Mouse (Mus musculus) heart, embryonic 15.5 days (tissue): ENCODE data around the gene Fyb2. TPM values are rescaled to one million over a fixed set of nuclear protein-coding genes. Genes with fewer than 3 reads are reported as not detected.
"Not testable (repeated sequence)": the region's sequence is repeated elsewhere in the genome, so short reads cannot be mapped to it uniquely, and the experiment has no call there.

ENCODE experiments used
- ATAC-seq: fragments of 200-750 bp; cut with Nextera tagmentation; replicated peaks from 2 replicates; pipeline ENCODE4 v1.8.0; 2017; ENCODE audit warnings: low read depth, moderate TSS enrichment; ENCODE audit not compliant: insufficient number of reproducible peaks, insufficient read depth, low FRiP score
- H3K27ac ChIP-seq: fragments of 300-500 bp; sonication (generic); 2 replicates; pipeline ENCODE4 v1.5.1; 2015; ENCODE audit warnings: mild to moderate bottlenecking, inconsistent platforms
- H3K27me3 ChIP-seq: fragments of 300-500 bp; sonication (generic); 2 replicates; pipeline ENCODE4 v1.6.1; 2015; ENCODE audit warnings: inconsistent platforms
- H3K36me3 ChIP-seq: fragments of 300-500 bp; sonication (generic); 2 replicates; pipeline ENCODE4 v1.6.1; 2015; ENCODE audit warnings: mild to moderate bottlenecking, inconsistent platforms
- H3K4me1 ChIP-seq: fragments of 300-500 bp; sonication (generic); replicated peaks from 2 replicates; pipeline ENCODE4 v1.6.1; 2015; ENCODE audit warnings: inconsistent platforms
- H3K4me2 ChIP-seq: fragments of 300-500 bp; sonication (generic); 2 replicates; pipeline ENCODE4 v1.6.1; 2015; ENCODE audit warnings: inconsistent platforms, mild to moderate bottlenecking, moderate library complexity
- H3K4me3 ChIP-seq: fragments of 300-500 bp; sonication (generic); 2 replicates; pipeline ENCODE4 v1.5.1; 2015; ENCODE audit warnings: mild to moderate bottlenecking, inconsistent platforms
- H3K9ac ChIP-seq: fragments of 300-500 bp; sonication (generic); 2 replicates; pipeline ENCODE4 v1.6.1; 2015; ENCODE audit warnings: mild to moderate bottlenecking, inconsistent platforms
- H3K9me3 ChIP-seq: fragments of 300-500 bp; sonication (generic); replicated peaks from 2 replicates; pipeline ENCODE4 v1.6.1; 2016; ENCODE audit warnings: inconsistent platforms
- WGBS: fragments of 180-500 bp; shearing (Covaris S2); methylation state at CpG from one replicate; pipeline ENCODE4 v1.1.7; 2015; ENCODE audit warnings: mixed read lengths; 5-methylcytosine and 5-hydroxymethylcytosine counted together
- polyA plus RNA-seq: library from polyadenylated mRNA; unstranded; fragments of >200 nt; fragmentation: Nextera tagmentation; extraction: Ambion mirVana; gene quantifications from 2 replicates; pipeline ENCODE4 v1.2.1, GENCODE M21; 2015

Gene Fyb2
- polyA plus RNA-seq, 1 experiment from 2014 or later: 0.14 TPM

DNA sequence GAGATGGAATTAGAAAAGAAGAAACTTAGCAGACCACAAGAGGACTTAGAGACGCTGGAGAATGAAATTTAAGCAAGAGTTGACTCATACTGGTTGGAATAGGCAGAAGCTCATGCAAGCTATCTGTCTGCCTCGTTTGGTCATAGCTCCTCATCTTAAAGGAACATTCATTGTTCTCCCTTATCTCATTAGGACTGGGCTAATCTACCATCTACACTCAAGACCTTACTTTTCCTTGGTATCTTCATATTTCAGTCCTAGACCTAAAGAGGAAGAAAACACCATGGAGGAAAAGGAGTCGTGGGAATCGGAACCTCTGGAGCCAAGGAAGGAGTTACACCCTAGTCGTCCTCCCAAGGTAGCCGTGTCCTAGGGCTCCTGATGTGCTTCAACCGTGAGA is 75.5 kb downstream of the Fyb2 start:
- no peak for ATAC-seq
- H3K9me3 ChIP-seq: no peaks in the 10 kb centered on the region
- WGBS: 86% methylated on average over 7 of the region's 7 CpGs

DNA sequence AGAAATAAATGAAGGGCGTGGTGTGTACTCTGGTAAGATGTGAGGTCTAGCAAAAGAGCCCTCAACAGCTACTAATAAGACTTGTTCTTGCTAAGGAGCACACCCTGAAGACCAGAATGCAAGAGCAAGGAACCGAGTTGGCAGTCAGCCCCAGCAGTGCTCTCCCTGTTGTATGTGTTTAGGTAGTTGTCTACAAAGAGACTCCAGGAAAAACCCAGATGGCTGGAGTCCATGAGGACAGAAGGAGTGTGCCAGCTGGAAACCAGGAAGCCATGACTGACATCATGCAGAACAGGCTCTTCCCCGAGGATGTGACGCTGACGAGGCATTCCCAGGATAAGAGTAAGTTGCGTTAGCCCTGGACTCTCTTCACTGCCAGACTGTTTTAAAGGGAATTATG is 76.8 kb downstream of the Fyb2 start:
- Histone ChIP-seq H3K9me3 (no peaks in the 10 kb centered on the region), H3K4me2 (no peak overlapping the region), H3K27ac (no peak overlapping the region), H3K36me3 (no peaks in the 10 kb centered on the region), H3K9ac (no peak overlapping the region), H3K4me3 (no peak overlapping the region), H3K27me3 (no peaks in the 10 kb centered on the region), H3K4me1 (no peaks in the 10 kb centered on the region)
- 61% methylated on average over 6 of the region's 6 CpGs for whole genome bisulfite sequencing
- ATAC-seq: no peak

More for the DNA sequence above, 75.5 kb downstream of the Fyb2 start:
- H3K4me2 ChIP-seq: no peak overlapping the region
- H3K27me3 ChIP-seq: no peaks in the 10 kb centered on the region
- H3K27ac ChIP-seq: no peak overlapping the region
- no peak overlapping the region for H3K4me3 ChIP-seq
- H3K9ac ChIP-seq: no peak overlapping the region
- no peaks in the 10 kb centered on the region for H3K36me3 ChIP-seq
- no peaks in the 10 kb centered on the region for H3K4me1 ChIP-seq

- Histone ChIP-seq H3K27ac (no peak overlapping the region), H3K4me2 (no peak overlapping the region), H3K4me3 (no peak overlapping the region), H3K27me3 (no peaks in the 10 kb centered on the region), H3K9ac (no peak overlapping the region), H3K4me1 (no peaks in the 10 kb centered on the region), H3K36me3 (no peaks in the 10 kb centered on the region), H3K9me3 (no peaks in the 10 kb centered on the region)
- no peak for ATAC-seq
- WGBS: 57% methylated on average over 3 of the region's 3 CpGs
Measured at GRCm38 (mm10) chr4:104990686-104991085, 77.4 kb downstream of the Fyb2 start.

- no peak overlapping the region for H3K4me3 ChIP-seq
- H3K4me2 ChIP-seq: no peak overlapping the region
- no peaks in the 10 kb centered on the region for H3K4me1 ChIP-seq
- H3K9me3 ChIP-seq: no peaks in the 10 kb centered on the region
- ATAC-seq: no peak
- H3K36me3 ChIP-seq: no peaks in the 10 kb centered on the region
- 76% methylated on average over 3 of the region's 3 CpGs for WGBS
- H3K9ac ChIP-seq: no peak overlapping the region
- no peak overlapping the region for H3K27ac ChIP-seq
- no peaks in the 10 kb centered on the region for H3K27me3 ChIP-seq
Measured at GRCm38 (mm10) chr4:104992271-104992670, 79.0 kb downstream of the Fyb2 start.

DNA sequence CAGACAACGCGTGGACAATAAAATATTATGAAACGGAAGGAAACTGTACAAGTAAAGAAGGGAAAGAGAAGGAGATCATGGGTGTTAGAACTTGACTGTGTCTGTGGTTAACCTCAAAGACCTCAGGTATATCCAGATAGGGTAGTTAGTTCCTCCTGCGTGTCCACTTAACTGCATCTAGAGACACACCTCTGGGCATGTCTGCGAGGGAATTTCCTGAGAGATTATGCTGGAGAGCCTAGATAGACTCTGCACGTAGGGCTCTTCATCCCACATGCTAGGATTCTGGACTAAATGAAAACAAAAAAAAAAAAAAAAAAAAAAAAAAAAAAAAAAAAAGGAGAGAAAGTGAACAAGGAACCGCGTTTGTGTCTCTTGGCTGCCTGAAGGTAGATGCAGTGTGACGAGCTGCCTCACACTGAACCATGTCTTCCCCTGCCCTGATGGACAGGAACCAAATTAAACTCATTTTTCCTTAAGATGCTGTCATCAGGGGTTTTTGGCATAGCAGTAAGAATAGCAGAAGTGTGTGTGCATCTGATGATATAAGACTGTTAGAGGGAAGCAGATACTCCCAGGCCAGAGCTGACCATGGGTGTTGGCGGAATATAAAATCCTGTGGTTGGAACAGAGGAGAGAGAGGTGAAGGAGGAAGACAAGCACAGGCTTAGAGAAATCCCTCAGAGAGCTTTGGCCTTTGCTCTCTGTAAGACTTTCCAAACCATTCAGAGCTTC is 80.1 kb downstream of the Fyb2 start:
- no peak overlapping the region for H3K9ac ChIP-seq
- no peaks in the 10 kb centered on the region for H3K4me1 ChIP-seq
- no peak overlapping the region for H3K27ac ChIP-seq
- H3K9me3 ChIP-seq: no peaks in the 10 kb centered on the region
- ATAC-seq: no peak
- WGBS: 76% methylated on average over 10 of the region's 10 CpGs
- H3K36me3 ChIP-seq: no peaks in the 10 kb centered on the region
- no peaks in the 10 kb centered on the region for H3K27me3 ChIP-seq
- no peak overlapping the region for H3K4me2 ChIP-seq
- no peak overlapping the region for H3K4me3 ChIP-seq

DNA sequence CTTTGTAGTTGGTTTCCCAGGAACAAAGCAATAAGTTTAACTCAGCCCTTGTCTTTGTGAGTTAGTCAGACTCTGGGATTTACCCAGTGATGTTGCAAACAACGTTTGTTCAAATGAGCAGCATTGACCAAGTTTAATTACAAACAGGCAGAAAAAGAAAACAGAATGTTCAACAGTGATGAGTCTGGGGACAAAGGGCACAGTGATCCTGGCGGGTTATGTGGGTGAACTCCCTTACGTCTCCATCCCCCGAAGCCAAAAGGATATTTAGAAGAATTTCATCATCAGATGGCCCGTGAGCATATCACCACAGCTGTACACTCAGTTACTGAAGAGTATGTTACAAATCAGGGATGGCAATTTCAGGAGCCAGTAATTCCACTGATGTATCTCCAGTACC is 86.4 kb downstream of the Fyb2 start:
- no peak for ATAC-seq
- Histone ChIP-seq H3K27ac (no peak overlapping the region), H3K4me3 (no peak overlapping the region), H3K9ac (no peak overlapping the region), H3K9me3 (no peaks in the 10 kb centered on the region), H3K4me2 (no peak overlapping the region), H3K4me1 (no peaks in the 10 kb centered on the region), H3K36me3 (no peaks in the 10 kb centered on the region), H3K27me3 (no peaks in the 10 kb centered on the region)
- WGBS: 82% methylated on average over 5 of the region's 5 CpGs

DNA sequence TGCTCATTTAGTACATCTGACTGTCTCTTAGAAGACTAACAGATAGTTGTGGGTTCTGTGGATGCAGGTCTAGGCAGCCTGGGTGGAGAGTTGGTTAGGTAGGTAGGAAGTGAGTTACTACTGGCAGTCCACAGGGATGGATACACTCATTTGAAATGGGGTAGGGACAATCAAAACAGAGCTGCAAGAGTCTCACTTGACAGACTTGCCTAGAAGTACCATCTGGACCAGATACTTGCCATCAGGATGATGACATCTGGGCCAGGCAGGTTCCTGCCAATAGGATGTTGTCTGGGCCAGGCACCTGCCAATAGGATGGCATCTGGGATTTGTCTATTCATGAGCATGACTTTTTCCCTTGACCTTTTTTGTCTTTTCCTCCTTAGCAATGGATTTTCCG is 88.5 kb downstream of the Fyb2 start:
- H3K9me3 ChIP-seq: no peaks in the 10 kb centered on the region
- no peaks in the 10 kb centered on the region for H3K4me1 ChIP-seq
- no peaks in the 10 kb centered on the region for H3K27me3 ChIP-seq
- ATAC-seq: no peak
- H3K27ac ChIP-seq: no peak overlapping the region
- no peak overlapping the region for H3K4me2 ChIP-seq
- 60% methylated on average over 1 of the region's 1 CpGs for WGBS
- no peak overlapping the region for H3K9ac ChIP-seq
- H3K4me3 ChIP-seq: no peak overlapping the region
- H3K36me3 ChIP-seq: no peaks in the 10 kb centered on the region

DNA sequence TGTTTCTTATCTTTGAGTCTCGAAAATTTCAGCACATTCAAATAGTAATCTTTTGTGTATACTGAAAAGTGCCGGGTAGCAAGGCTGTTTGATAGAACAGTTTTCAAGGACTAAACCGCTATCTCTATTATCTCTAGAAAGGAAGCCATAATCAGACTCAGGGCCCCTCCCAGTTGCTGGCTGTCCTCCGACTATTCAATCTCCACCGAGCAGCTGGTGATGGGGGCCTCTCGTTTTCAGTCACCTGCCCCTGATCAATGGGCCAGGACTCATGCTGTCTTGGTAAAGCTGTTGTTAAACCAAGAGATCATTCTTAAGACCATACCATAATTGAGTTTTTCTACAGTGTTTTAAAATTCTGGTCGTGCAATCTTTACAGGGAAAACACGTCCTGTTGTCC is 90.9 kb downstream of the Fyb2 start:
- H3K4me1 ChIP-seq: no peaks in the 10 kb centered on the region
- H3K9me3 ChIP-seq: no peaks in the 10 kb centered on the region
- WGBS: 53% methylated on average over 8 of the region's 8 CpGs
- no peak overlapping the region for H3K4me2 ChIP-seq
- H3K9ac ChIP-seq: no peak overlapping the region
- no peaks in the 10 kb centered on the region for H3K27me3 ChIP-seq
- H3K4me3 ChIP-seq: no peak overlapping the region
- no peak for ATAC-seq
- H3K27ac ChIP-seq: no peak overlapping the region
- no peaks in the 10 kb centered on the region for H3K36me3 ChIP-seq

DNA sequence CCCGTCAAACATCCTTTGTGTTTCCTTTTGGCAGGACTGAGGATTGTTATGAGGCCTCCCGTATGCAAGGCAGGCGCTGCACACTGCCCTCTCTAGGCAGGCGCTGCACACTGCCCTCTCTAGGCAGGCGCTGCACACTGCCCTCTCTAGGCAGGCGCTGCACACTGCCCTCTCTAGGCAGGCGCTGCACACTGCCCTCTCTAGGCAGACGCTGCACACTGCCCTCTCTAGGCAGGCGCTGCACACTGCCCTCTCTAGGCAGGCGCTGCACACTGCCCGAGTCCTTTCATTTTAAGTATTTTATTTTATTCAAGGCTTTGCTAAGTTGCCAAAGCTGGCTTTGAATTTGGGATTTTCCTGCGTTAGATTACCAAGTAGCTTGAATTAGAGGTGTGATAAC is 91.4 kb downstream of the Fyb2 start:
- H3K27ac ChIP-seq, H3K36me3 ChIP-seq, ATAC-seq, H3K4me2 ChIP-seq, H3K4me3 ChIP-seq, H3K9me3 ChIP-seq, H3K9ac ChIP-seq, H3K4me1 ChIP-seq, H3K27me3 ChIP-seq: not testable (repeated sequence)
- 82% methylated on average over 12 of the region's 12 CpGs for WGBS

- no peak overlapping the region for H3K27ac ChIP-seq
- 0 out of 2 replicates have a peak, but pooled peaks cover 6% of the 10 kb centered on the region for H3K36me3 ChIP-seq
- H3K4me1 ChIP-seq: no peaks in the 10 kb centered on the region
- 90% methylated on average over 4 of the region's 4 CpGs for WGBS
- H3K9me3 ChIP-seq: no peaks in the 10 kb centered on the region
- H3K4me2 ChIP-seq: no peak overlapping the region
- no peaks in the 10 kb centered on the region for H3K27me3 ChIP-seq
- no peak overlapping the region for H3K4me3 ChIP-seq
- no peak for ATAC-seq
- no peak overlapping the region for H3K9ac ChIP-seq
Measured at GRCm38 (mm10) chr4:105007360-105008018, 94.2 kb downstream of the Fyb2 start.

GRCm38 (mm10) chr4:105013718-105014117 is 100.5 kb downstream of the Fyb2 start:
- Histone ChIP-seq H3K4me2 (no peak overlapping the region), H3K27me3 (no peaks in the 10 kb centered on the region), H3K27ac (no peak overlapping the region), H3K36me3 (peaks cover 6% of the 10 kb centered on the region; the same call in 1 of the 2 replicates), H3K4me3 (no peak overlapping the region), H3K9me3 (no peaks in the 10 kb centered on the region), H3K4me1 (no peaks in the 10 kb centered on the region), H3K9ac (no peak overlapping the region)
- 81% methylated on average over 7 of the region's 7 CpGs for WGBS
- ATAC-seq: no peak

- H3K9me3 ChIP-seq: no peaks in the 10 kb centered on the region
- no peaks in the 10 kb centered on the region for H3K4me1 ChIP-seq
- H3K27ac ChIP-seq: no peak overlapping the region
- no peak overlapping the region for H3K4me3 ChIP-seq
- no peak for ATAC-seq
- no peak overlapping the region for H3K9ac ChIP-seq
- H3K27me3 ChIP-seq: no peaks in the 10 kb centered on the region
- no peak overlapping the region for H3K4me2 ChIP-seq
- WGBS: 80% methylated on average over 6 of the region's 6 CpGs
- peaks cover 10% of the 10 kb centered on the region; the same call in 1 of the 2 replicates for H3K36me3 ChIP-seq
Measured at GRCm38 (mm10) chr4:105015496-105015895, 102.2 kb downstream of the Fyb2 start.
